Mouse (Mus musculus): ENCODE results near the gene Tmem251. TPM values are rescaled to one million over a fixed set of nuclear protein-coding genes. Genes with fewer than 3 reads are reported as not detected.

Tmem251 gene
- polyA plus RNA-seq, 1 experiment, result 7.1 TPM

DNA sequence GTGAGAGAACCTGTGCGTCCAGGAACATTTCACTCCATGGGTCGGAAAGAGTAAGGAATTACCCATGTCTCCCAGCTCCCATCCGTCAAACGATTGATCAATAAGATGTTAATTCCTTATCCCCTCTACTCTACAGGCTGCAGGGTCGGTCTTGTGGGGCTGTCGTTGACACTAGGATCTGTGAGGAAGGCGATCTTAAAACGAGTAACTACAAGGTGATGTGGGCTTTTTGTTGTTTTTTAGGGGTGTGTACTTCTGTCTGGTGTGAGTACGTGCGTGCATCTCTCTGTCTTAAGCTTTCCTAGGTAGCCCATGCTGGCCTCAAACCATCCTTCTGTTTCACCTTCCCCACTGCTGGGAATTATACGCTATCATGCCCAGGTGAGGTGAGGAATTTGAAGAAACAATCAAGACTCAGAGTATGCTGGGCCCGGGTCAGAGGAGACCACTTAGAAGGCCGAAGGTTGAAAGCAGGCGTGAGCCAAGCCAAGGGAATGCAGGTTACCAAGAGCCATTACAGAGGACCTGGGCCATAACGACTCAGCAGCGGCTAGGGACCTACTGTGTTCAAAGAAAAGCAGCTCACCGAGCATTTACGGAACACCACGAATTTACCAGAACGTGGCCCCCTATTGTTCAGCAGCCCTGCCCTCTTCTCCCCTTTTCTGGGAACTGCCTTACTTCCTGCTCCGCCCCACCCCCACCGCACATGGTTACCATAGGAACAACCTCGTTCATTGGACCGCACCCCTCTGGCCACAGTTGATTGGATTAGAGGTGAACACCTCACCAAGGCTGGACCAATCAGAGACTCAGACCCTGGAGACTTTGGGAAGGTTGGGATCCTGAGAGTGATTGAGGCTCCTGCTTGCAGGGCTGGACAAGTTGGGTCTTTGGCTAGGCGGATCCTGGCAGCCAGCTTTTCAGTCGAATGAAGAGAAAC is 13.4 kb upstream of the Tmem251 start:
- no peak for TF ChIP-seq POLR2A (IDR thresholded peaks at IDR 0.05; ENCODE audit: borderline replicate concordance, control insufficient read depth, low read depth, low read length)
- TF ChIP-seq CTCF (IDR thresholded peaks at IDR 0.05; ENCODE audit: control insufficient read depth, insufficient read depth, low read length), result no peak
- Histone ChIP-seq H3K4me1 (ENCODE audit: control insufficient read depth, insufficient read depth, low read length) (no peaks in the 10 kb centered on the region; the same call in 1 of the 2 replicates), H3K27ac (ENCODE audit: control insufficient read depth, insufficient read depth, low read depth, low read length, poor library complexity) (no peak overlapping the region), H3K4me3 (replicated peaks; ENCODE audit: control insufficient read depth, low read depth, low read length) (no peak overlapping the region)
- 43% methylated on average over 26 of the region's 26 CpGs for WGBS

DNA sequence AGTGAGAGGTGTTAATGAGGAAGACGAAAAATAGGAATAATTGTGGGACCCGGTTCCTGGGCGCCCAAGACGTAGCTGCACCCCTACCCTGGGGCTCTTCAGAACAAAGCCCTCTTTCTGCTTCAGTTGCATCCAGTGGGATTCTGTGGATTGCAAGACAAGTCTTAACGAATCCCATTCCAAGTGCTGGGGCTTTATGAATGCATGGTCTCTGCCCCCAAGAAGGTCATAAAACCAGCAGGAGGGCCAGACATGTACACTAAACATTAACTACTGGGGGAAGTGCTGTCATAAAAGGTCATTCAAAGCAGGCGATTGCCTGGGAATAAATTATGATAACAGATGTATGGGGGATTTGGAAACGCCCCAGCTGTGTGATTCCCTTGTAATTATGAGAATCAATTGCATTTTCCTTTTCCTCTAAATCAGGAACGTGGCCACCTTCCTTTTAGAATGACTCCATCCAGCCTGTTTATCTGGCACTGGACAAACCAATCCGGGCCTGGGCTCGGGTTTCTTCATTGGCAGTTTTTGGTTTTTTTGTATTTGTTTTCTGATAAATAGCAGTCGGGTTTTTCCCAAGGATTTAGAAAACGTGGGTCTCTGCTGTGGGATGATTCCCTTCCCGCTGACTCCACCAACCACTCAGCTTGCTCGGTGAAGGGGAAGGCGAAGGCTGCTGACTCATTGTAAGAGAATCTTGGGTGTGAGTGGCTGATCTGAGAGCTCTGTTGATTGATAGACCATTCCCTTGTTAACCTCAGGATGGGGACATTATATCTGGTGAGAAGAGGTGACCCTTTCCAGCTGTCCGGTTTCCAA is 12.6 kb upstream of the Tmem251 start:
- TF ChIP-seq CTCF (IDR thresholded peaks at IDR 0.05; ENCODE audit: control insufficient read depth, insufficient read depth, low read length), result no peak
- no peak for TF ChIP-seq POLR2A (IDR thresholded peaks at IDR 0.05; ENCODE audit: borderline replicate concordance, control insufficient read depth, low read depth, low read length)
- WGBS, result 45% methylated on average over 16 of the region's 16 CpGs

DNA sequence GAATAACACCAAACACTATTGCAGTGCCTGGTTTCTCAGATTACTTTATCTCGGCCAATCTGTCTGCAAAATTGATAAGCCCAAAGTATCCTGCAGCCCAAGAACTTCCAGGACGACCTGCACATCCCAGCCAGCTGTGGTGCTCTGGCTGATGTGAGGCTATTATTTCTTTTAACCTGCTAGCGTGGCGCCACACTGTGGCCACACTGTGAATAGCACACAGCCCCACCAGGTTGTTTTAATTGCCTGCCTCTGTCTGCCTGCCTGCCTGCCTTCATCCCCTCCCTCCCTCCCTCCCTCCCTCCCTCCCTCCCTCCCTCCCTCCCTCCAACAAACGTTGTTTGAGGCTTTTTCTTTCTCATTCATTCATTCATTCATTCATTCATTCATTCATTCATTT is 10.2 kb upstream of the Tmem251 start:
- Histone ChIP-seq H3K27ac (ENCODE audit: control insufficient read depth, insufficient read depth, low read depth, low read length, poor library complexity) (no peak overlapping the region), H3K4me1 (ENCODE audit: control insufficient read depth, insufficient read depth, low read length) (no peaks in the 10 kb centered on the region; the same call in 1 of the 2 replicates), H3K4me3 (replicated peaks; ENCODE audit: control insufficient read depth, low read depth, low read length) (no peak overlapping the region)
- TF ChIP-seq POLR2A (IDR thresholded peaks at IDR 0.05; ENCODE audit: borderline replicate concordance, control insufficient read depth, low read depth, low read length) (no peak), CTCF (IDR thresholded peaks at IDR 0.05; ENCODE audit: control insufficient read depth, insufficient read depth, low read length) (peak; percentile 83)
- 10% methylated on average over 5 of the region's 5 CpGs for WGBS

More for the DNA sequence above, 12.6 kb upstream of the Tmem251 start:
- Histone ChIP-seq H3K27ac (ENCODE audit: control insufficient read depth, insufficient read depth, low read depth, low read length, poor library complexity) (no peak overlapping the region), H3K4me3 (replicated peaks; ENCODE audit: control insufficient read depth, low read depth, low read length) (no peak overlapping the region), H3K4me1 (ENCODE audit: control insufficient read depth, insufficient read depth, low read length) (no peaks in the 10 kb centered on the region; the same call in 1 of the 2 replicates)

DNA sequence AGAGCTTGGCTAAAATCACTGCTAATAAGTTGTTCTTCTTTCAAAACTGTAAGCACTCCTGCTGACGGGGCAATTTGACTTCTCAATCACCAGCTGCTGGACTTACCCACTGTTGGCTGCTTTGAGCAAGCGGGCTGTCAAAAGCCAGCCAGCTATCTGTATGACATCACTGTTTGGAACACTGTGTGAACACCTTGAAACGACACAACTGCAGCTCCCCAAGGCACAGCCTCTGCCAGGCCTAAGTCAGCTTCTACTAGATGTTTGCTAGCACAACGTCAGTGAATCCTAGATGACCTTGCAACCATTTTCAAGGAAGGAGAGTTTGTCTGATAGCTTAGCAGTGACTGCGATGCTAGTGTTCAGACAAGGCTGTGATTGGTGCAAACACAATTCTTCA is 4.5 kb upstream of the Tmem251 start:
- Histone ChIP-seq H3K4me1 (ENCODE audit: control insufficient read depth, insufficient read depth, low read length) (no peaks in the 10 kb centered on the region), H3K4me3 (replicated peaks; ENCODE audit: control insufficient read depth, low read depth, low read length) (no peak overlapping the region), H3K27ac (ENCODE audit: control insufficient read depth, insufficient read depth, low read depth, low read length, poor library complexity) (no peak overlapping the region)
- WGBS, result 78% methylated on average over 5 of the region's 5 CpGs
- TF ChIP-seq CTCF (IDR thresholded peaks at IDR 0.05; ENCODE audit: control insufficient read depth, insufficient read depth, low read length) (no peak), POLR2A (IDR thresholded peaks at IDR 0.05; ENCODE audit: borderline replicate concordance, control insufficient read depth, low read depth, low read length) (no peak)

DNA sequence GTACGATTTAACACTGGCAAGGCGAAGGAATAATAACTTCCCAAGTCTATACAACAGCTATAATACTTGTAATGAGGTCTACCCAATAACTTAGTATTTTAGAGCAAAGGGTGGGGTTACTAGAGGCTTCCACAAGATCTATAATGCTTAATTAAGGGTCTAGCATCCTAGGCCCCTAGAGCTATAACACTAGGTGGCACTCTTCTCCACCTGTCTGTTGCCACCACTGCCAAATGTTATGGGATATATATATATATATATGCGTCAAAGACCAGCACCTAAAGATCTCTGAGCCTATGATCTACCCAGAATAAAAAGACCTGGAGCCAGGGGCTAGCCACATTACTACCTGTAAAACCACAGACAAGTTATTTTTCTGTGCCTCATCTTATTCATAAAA is 3.3 kb upstream of the Tmem251 start:
- Histone ChIP-seq H3K4me3 (replicated peaks; ENCODE audit: control insufficient read depth, low read depth, low read length) (no peak overlapping the region), H3K27ac (ENCODE audit: control insufficient read depth, insufficient read depth, low read depth, low read length, poor library complexity) (no peak overlapping the region), H3K4me1 (ENCODE audit: control insufficient read depth, insufficient read depth, low read length) (peaks cover 2% of the 10 kb centered on the region; the same call in 1 of the 2 replicates)
- TF ChIP-seq POLR2A (IDR thresholded peaks at IDR 0.05; ENCODE audit: borderline replicate concordance, control insufficient read depth, low read depth, low read length) (no peak), CTCF (IDR thresholded peaks at IDR 0.05; ENCODE audit: control insufficient read depth, insufficient read depth, low read length) (no peak)
- 59% methylated on average over 3 of the region's 3 CpGs for WGBS

DNA sequence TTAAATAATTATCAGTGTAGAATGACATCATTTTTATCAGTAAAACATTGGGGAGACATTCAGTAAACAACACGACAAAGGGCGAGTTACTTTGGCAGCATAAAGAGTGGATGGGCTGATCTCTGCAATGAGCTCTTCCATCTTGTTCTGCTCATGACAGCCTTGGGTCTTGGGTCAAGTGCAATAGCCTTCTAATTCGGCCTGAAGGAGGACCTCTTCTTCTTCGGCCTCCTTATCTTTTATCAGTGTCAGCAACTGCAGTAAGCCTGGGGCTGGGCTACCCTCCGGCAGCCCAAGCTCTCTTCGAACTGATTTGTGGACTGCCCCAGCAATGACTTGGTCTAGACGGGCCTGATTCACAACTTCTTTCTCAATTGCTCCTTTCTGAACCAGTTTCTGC is 1.5 kb upstream of the Tmem251 start:
- TF ChIP-seq POLR2A (IDR thresholded peaks at IDR 0.05; ENCODE audit: borderline replicate concordance, control insufficient read depth, low read depth, low read length) (no peak), CTCF (IDR thresholded peaks at IDR 0.05; ENCODE audit: control insufficient read depth, insufficient read depth, low read length) (no peak)
- no peak overlapping the region for H3K4me3 ChIP-seq (replicated peaks; ENCODE audit: control insufficient read depth, low read depth, low read length)
- H3K27ac ChIP-seq (ENCODE audit: control insufficient read depth, insufficient read depth, low read depth, low read length, poor library complexity), result no peak overlapping the region
- WGBS, result 70% methylated on average over 7 of the region's 7 CpGs
- H3K4me1 ChIP-seq (ENCODE audit: control insufficient read depth, insufficient read depth, low read length), result peaks cover 2% of the 10 kb centered on the region; the same call in 1 of the 2 replicates

DNA sequence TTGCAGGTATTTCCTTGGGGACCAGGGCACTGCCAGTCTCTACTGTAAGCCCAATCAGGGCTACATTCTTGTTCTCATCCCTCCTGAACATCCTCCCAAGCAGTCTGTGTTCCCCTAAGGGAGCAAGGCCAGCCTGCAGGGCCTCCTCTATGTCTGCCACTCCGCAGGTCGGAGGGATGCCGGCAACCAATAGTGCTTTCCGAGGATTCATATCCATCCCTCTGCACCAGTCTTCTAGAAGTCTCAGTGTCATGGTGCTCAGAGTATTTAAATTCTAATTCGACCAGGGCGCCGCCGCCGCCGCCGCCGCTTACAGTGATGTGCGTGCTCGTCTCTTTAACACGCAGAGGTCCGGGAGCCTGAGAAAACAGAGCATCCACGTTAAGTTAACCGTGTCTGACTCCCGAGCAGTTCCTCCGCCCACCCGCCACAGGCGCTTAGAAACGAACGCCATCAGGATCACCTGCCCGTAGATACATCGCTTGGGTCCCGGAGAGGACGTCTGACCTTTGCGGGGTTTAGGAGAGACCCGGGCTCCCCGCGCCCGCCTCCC is 450 bp upstream of the Tmem251 start:
- H3K4me1 ChIP-seq (ENCODE audit: control insufficient read depth, insufficient read depth, low read length), result peaks cover 2% of the 10 kb centered on the region; the same call in 1 of the 2 replicates
- H3K4me3 ChIP-seq (replicated peaks; ENCODE audit: control insufficient read depth, low read depth, low read length), result peak overlapping the region; percentile 85
- WGBS, result 1% methylated on average over 33 of the region's 33 CpGs
- TF ChIP-seq CTCF (IDR thresholded peaks at IDR 0.05; ENCODE audit: control insufficient read depth, insufficient read depth, low read length), result no peak
- TF ChIP-seq POLR2A (IDR thresholded peaks at IDR 0.05; ENCODE audit: borderline replicate concordance, control insufficient read depth, low read depth, low read length), result no peak
- peak overlapping the region; percentile 98 for H3K27ac ChIP-seq (ENCODE audit: control insufficient read depth, insufficient read depth, low read depth, low read length, poor library complexity)
